Mouse (Mus musculus) bone marrow, adult 2 months (tissue): Measurements from ENCODE around the gene Rnf113a2.

Experiments
- CTCF ChIP-seq: fragments of 200-500 bp; IDR thresholded peaks from 2 replicates; pipeline ENCODE4 v1.5.1; 2011; ENCODE audit warnings: low read length, control low read depth; ENCODE audit not compliant: control insufficient read depth, insufficient read depth
- POLR2A ChIP-seq: fragments of 200-500 bp; IDR thresholded peaks from 2 replicates; pipeline ENCODE4 v1.6.1; 2011; ENCODE audit warnings: low read depth, mild to moderate bottlenecking, control low read depth, low read length, borderline replicate concordance; ENCODE audit not compliant: control insufficient read depth

DNA sequence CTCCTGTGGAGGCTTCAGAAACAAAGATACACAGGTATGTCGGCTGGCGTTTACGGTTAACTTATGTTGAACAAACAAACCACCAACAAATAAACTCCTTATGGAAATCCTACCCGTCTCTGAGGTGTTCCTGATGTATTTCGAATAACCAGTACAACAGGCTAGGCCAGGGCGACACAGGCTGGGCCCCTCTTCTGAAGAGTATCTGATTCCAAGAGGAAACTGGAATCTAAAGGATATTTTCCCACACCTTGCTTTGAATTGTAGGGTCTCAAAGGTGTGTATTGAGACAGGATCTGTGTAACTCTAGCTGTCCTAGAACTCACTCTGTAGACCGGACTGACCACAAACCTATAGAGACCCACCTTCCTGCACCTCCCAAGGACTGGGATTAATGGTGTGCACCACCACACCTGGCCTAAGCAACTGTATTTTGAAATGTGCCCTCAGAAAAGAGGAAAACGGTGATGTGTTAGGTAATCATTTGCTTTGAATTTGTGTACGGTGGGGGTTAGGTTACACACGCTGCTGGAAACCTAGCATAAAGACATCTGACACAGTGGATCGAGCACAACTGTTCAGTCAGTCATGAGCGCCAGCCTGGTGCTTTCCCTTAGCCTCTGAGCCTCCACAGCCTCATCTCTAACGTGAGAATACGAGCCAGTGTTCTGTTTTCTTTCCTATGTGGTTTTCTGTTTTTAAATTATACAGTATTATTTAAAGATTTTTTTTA, 19.9 kb upstream of the Rnf113a2 start:
- TF ChIP-seq CTCF (no peak), POLR2A (no peak)
